Mouse (Mus musculus): ENCODE results near the gene Zar1. TPM values are rescaled to one million over a fixed set of nuclear protein-coding genes. Genes with fewer than 3 reads are reported as not detected.
A peak's percentile ranks its signal among the peaks of the same experiment; 100 is the strongest.
"Not testable (repeated sequence)": the region's sequence is repeated elsewhere in the genome, so short reads cannot be mapped to it uniquely, and the experiment has no call there.

Gene Zar1
- 3.5 and 4.5 TPM in 2 replicates for polyA plus RNA-seq (2014; fragmentation: Nextera tagmentation; extraction: Ambion mirVana)

- Histone ChIP-seq H3K4me3 (replicated peaks; ENCODE audit: low read depth, low read length) (peak within 1 kb of the TSS; percentile 39), H3K4me2 (ENCODE audit: low read length) (peak within 1 kb of the TSS; percentile 66), H3K9ac (replicated peaks; ENCODE audit: low read length) (peak within 1 kb of the TSS; percentile 54)
- not testable (repeated sequence) for H3K4me1 ChIP-seq (ENCODE audit: control insufficient read depth, insufficient read depth, low read length); H3K27me3 ChIP-seq (ENCODE audit: control insufficient read depth, insufficient read depth, low read length); H3K36me3 ChIP-seq (ENCODE audit: control insufficient read depth, insufficient read depth, low read length); H3K9me3 ChIP-seq (ENCODE audit: control insufficient read depth, low read length); H3K27ac ChIP-seq (replicated peaks; ENCODE audit: low read depth, low read length)
- WGBS, result 6% methylated on average over 17 of the region's 21 CpGs
- DNase-seq (peak; percentile 50), ATAC-seq (ENCODE audit: low FRiP score, low TSS enrichment) (peak; percentile 63)
Measured at GRCm38 (mm10) chr5:72580970-72581332, at the start of gene Zar1. Zar1 (minus strand) TSS chr5:72581254.

GRCm38 (mm10) chr5:72630026-72630425, 49.0 kb upstream of the Zar1 start:
- no peaks in the 10 kb centered on the region for H3K4me1 ChIP-seq (ENCODE audit: control insufficient read depth, insufficient read depth, low read length)
- H3K27me3 ChIP-seq (ENCODE audit: control insufficient read depth, insufficient read depth, low read length), result no peaks in the 10 kb centered on the region
- no peaks in the 10 kb centered on the region for H3K9me3 ChIP-seq (ENCODE audit: control insufficient read depth, low read length)
- no peak overlapping the region for H3K27ac ChIP-seq (replicated peaks; ENCODE audit: low read depth, low read length)
- DNase-seq (no peak), ATAC-seq (ENCODE audit: low FRiP score, low TSS enrichment) (no peak)
- H3K9ac ChIP-seq (replicated peaks; ENCODE audit: low read length), result no peak overlapping the region
- no peaks in the 10 kb centered on the region for H3K36me3 ChIP-seq (ENCODE audit: control insufficient read depth, insufficient read depth, low read length)
- H3K4me3 ChIP-seq (replicated peaks; ENCODE audit: low read depth, low read length), result no peak overlapping the region
- H3K4me2 ChIP-seq (ENCODE audit: low read length), result no peak overlapping the region
- WGBS, result 90% methylated on average over 6 of the region's 6 CpGs

GRCm38 (mm10) chr5:72621022-72621421, 40.0 kb upstream of the Zar1 start:
- no peak overlapping the region for H3K27ac ChIP-seq (replicated peaks; ENCODE audit: low read depth, low read length)
- WGBS, result 96% methylated on average over 1 of the region's 1 CpGs
- no peak overlapping the region for H3K4me3 ChIP-seq (replicated peaks; ENCODE audit: low read depth, low read length)
- no peak overlapping the region for H3K4me2 ChIP-seq (ENCODE audit: low read length)
- ATAC-seq (ENCODE audit: low FRiP score, low TSS enrichment), result no peak
- no peaks in the 10 kb centered on the region for H3K27me3 ChIP-seq (ENCODE audit: control insufficient read depth, insufficient read depth, low read length)
- no peaks in the 10 kb centered on the region for H3K9me3 ChIP-seq (ENCODE audit: control insufficient read depth, low read length)
- H3K36me3 ChIP-seq (ENCODE audit: control insufficient read depth, insufficient read depth, low read length), result no peaks in the 10 kb centered on the region
- DNase-seq, result no peak
- H3K4me1 ChIP-seq (ENCODE audit: control insufficient read depth, insufficient read depth, low read length), result no peaks in the 10 kb centered on the region
- no peak overlapping the region for H3K9ac ChIP-seq (replicated peaks; ENCODE audit: low read length)

GRCm38 (mm10) chr5:72617413-72617812, 36.4 kb upstream of the Zar1 start:
- H3K36me3 ChIP-seq (ENCODE audit: control insufficient read depth, insufficient read depth, low read length), result no peaks in the 10 kb centered on the region
- WGBS, result 90% methylated on average over 4 of the region's 4 CpGs
- no peaks in the 10 kb centered on the region for H3K9me3 ChIP-seq (ENCODE audit: control insufficient read depth, low read length)
- H3K9ac ChIP-seq (replicated peaks; ENCODE audit: low read length), result no peak overlapping the region
- H3K4me3 ChIP-seq (replicated peaks; ENCODE audit: low read depth, low read length), result no peak overlapping the region
- H3K27ac ChIP-seq (replicated peaks; ENCODE audit: low read depth, low read length), result no peak overlapping the region
- DNase-seq, result no peak
- no peak overlapping the region for H3K4me2 ChIP-seq (ENCODE audit: low read length)
- no peaks in the 10 kb centered on the region for H3K4me1 ChIP-seq (ENCODE audit: control insufficient read depth, insufficient read depth, low read length)
- no peak for ATAC-seq (ENCODE audit: low FRiP score, low TSS enrichment)
- no peaks in the 10 kb centered on the region for H3K27me3 ChIP-seq (ENCODE audit: control insufficient read depth, insufficient read depth, low read length)

GRCm38 (mm10) chr5:72603138-72603537, 22.1 kb upstream of the Zar1 start:
- ATAC-seq (ENCODE audit: low FRiP score, low TSS enrichment) (no peak), DNase-seq (no peak)
- no peaks in the 10 kb centered on the region for H3K9me3 ChIP-seq (ENCODE audit: control insufficient read depth, low read length)
- no peak overlapping the region for H3K4me3 ChIP-seq (replicated peaks; ENCODE audit: low read depth, low read length)
- no peak overlapping the region for H3K4me2 ChIP-seq (ENCODE audit: low read length)
- H3K27me3 ChIP-seq (ENCODE audit: control insufficient read depth, insufficient read depth, low read length), result no peaks in the 10 kb centered on the region
- no peak overlapping the region for H3K27ac ChIP-seq (replicated peaks; ENCODE audit: low read depth, low read length)
- no peak overlapping the region for H3K9ac ChIP-seq (replicated peaks; ENCODE audit: low read length)
- H3K4me1 ChIP-seq (ENCODE audit: control insufficient read depth, insufficient read depth, low read length), result no peaks in the 10 kb centered on the region
- H3K36me3 ChIP-seq (ENCODE audit: control insufficient read depth, insufficient read depth, low read length), result no peaks in the 10 kb centered on the region
- WGBS, result 93% methylated on average over 4 of the region's 4 CpGs

GRCm38 (mm10) chr5:72601006-72601405, 20.0 kb upstream of the Zar1 start:
- DNase-seq (peak; percentile 57), ATAC-seq (ENCODE audit: low FRiP score, low TSS enrichment) (peak; percentile 34; the same call in 1 of the 2 replicates)
- no peak overlapping the region for H3K4me2 ChIP-seq (ENCODE audit: low read length)
- WGBS, result 13% methylated on average over 5 of the region's 5 CpGs
- no peak overlapping the region for H3K27ac ChIP-seq (replicated peaks; ENCODE audit: low read depth, low read length)
- H3K4me3 ChIP-seq (replicated peaks; ENCODE audit: low read depth, low read length), result no peak overlapping the region
- no peaks in the 10 kb centered on the region for H3K9me3 ChIP-seq (ENCODE audit: control insufficient read depth, low read length)
- no peaks in the 10 kb centered on the region for H3K4me1 ChIP-seq (ENCODE audit: control insufficient read depth, insufficient read depth, low read length)
- no peaks in the 10 kb centered on the region for H3K27me3 ChIP-seq (ENCODE audit: control insufficient read depth, insufficient read depth, low read length)
- no peak overlapping the region for H3K9ac ChIP-seq (replicated peaks; ENCODE audit: low read length)
- H3K36me3 ChIP-seq (ENCODE audit: control insufficient read depth, insufficient read depth, low read length), result no peaks in the 10 kb centered on the region

- Histone ChIP-seq H3K4me2 (ENCODE audit: low read length) (peak within 1 kb of the TSS; percentile 60), H3K36me3 (ENCODE audit: control insufficient read depth, insufficient read depth, low read length) (no peaks in the 10 kb centered on the region), H3K9ac (replicated peaks; ENCODE audit: low read length) (peak within 1 kb of the TSS; percentile 37), H3K4me3 (replicated peaks; ENCODE audit: low read depth, low read length) (peak within 1 kb of the TSS; percentile 39), H3K27me3 (ENCODE audit: control insufficient read depth, insufficient read depth, low read length) (no peaks in the 10 kb centered on the region), H3K4me1 (ENCODE audit: control insufficient read depth, insufficient read depth, low read length) (no peaks in the 10 kb centered on the region), H3K9me3 (ENCODE audit: control insufficient read depth, low read length) (no peaks in the 10 kb centered on the region), H3K27ac (replicated peaks; ENCODE audit: low read depth, low read length) (no peak within 1 kb of the TSS)
- ATAC-seq (ENCODE audit: low FRiP score, low TSS enrichment), result peak; percentile 80
- WGBS, result 2% methylated on average over 38 of the region's 38 CpGs
- DNase-seq, result peak; percentile 59
Measured at GRCm38 (mm10) chr5:72587192-72587681, 6.2 kb upstream of the Zar1 start, which contains the start of gene Gm5868. Gm5868 (minus strand) TSS chr5:72587551.

- ATAC-seq (ENCODE audit: low FRiP score, low TSS enrichment), result peak; percentile 57
- Histone ChIP-seq H3K9ac (replicated peaks; ENCODE audit: low read length) (peak overlapping the region; percentile 37; the same call in 1 of the 2 replicates), H3K4me2 (ENCODE audit: low read length) (peak overlapping the region; percentile 60), H3K4me3 (replicated peaks; ENCODE audit: low read depth, low read length) (peak overlapping the region; percentile 39)
- not testable (repeated sequence) for H3K27me3 ChIP-seq (ENCODE audit: control insufficient read depth, insufficient read depth, low read length); H3K4me1 ChIP-seq (ENCODE audit: control insufficient read depth, insufficient read depth, low read length); H3K27ac ChIP-seq (replicated peaks; ENCODE audit: low read depth, low read length); H3K36me3 ChIP-seq (ENCODE audit: control insufficient read depth, insufficient read depth, low read length); H3K9me3 ChIP-seq (ENCODE audit: control insufficient read depth, low read length)
- peak; percentile 36 for DNase-seq
- 42% methylated on average over 25 of the region's 25 CpGs for WGBS
Measured at GRCm38 (mm10) chr5:72586667-72587191, 5.7 kb upstream of the Zar1 start.

- not testable (repeated sequence) for H3K4me1 ChIP-seq (ENCODE audit: control insufficient read depth, insufficient read depth, low read length)
- WGBS, result 56% methylated on average over 7 of the region's 7 CpGs
Measured at GRCm38 (mm10) chr5:72586122-72586521, 5.1 kb upstream of the Zar1 start.

More at GRCm38 (mm10) chr5:72586122-72586521, 5.1 kb upstream of the Zar1 start:
- not testable (repeated sequence) for H3K4me2 ChIP-seq (ENCODE audit: low read length); ATAC-seq (ENCODE audit: low FRiP score, low TSS enrichment); H3K9me3 ChIP-seq (ENCODE audit: control insufficient read depth, low read length); H3K4me3 ChIP-seq (replicated peaks; ENCODE audit: low read depth, low read length); H3K9ac ChIP-seq (replicated peaks; ENCODE audit: low read length); DNase-seq; H3K27ac ChIP-seq (replicated peaks; ENCODE audit: low read depth, low read length); H3K36me3 ChIP-seq (ENCODE audit: control insufficient read depth, insufficient read depth, low read length); H3K27me3 ChIP-seq (ENCODE audit: control insufficient read depth, insufficient read depth, low read length)
